Mouse (Mus musculus) kidney, adult 18-20 months (tissue): Measurements from ENCODE around the gene B4galnt1.

Source experiments
- DNase-seq: peaks from one replicate; pipeline ENCODE4 v3.0.0; 2021

Gene B4galnt1

GRCm38 (mm10) chr10:127164631-127165353 is at the start of gene B4galnt1:
Gene B4galnt1 (plus strand): TSS chr10:127165225.
- peak; percentile 76 for DNase-seq

- DNase-seq, result no peak
These were observed 46.6 kb upstream of the B4galnt1 start for GRCm38 (mm10) chr10:127118470-127118869.

GRCm38 (mm10) chr10:127119229-127119628 is 45.8 kb upstream of the B4galnt1 start:
- no peak for DNase-seq

- peak; percentile 9 for DNase-seq
These were observed 44.5 kb upstream of the B4galnt1 start for GRCm38 (mm10) chr10:127120301-127121065.

- peak; percentile 95 for DNase-seq
These were observed 44.0 kb upstream of the B4galnt1 start, which contains the start of gene Os9 for GRCm38 (mm10) chr10:127121066-127121477. Gene Os9 (minus strand): TSS chr10:127121131.

- DNase-seq, result no peak
These were observed 43.0 kb upstream of the B4galnt1 start for GRCm38 (mm10) chr10:127122018-127122417.

- peak; percentile 43 for DNase-seq
These were observed 42.1 kb upstream of the B4galnt1 start for GRCm38 (mm10) chr10:127122784-127123435.

GRCm38 (mm10) chr10:127123436-127123805 is 41.6 kb upstream of the B4galnt1 start:
- DNase-seq, result peak; percentile 82

- peak; percentile 45 for DNase-seq
These were observed 39.6 kb upstream of the B4galnt1 start for GRCm38 (mm10) chr10:127125210-127126001.

- no peak for DNase-seq
These were observed 38.4 kb upstream of the B4galnt1 start for GRCm38 (mm10) chr10:127126579-127126978.

- DNase-seq, result no peak
These were observed 37.2 kb upstream of the B4galnt1 start for GRCm38 (mm10) chr10:127127711-127128279.

- no peak for DNase-seq
These were observed 35.6 kb upstream of the B4galnt1 start for GRCm38 (mm10) chr10:127129431-127129830.

- DNase-seq, result no peak
These were observed 32.6 kb upstream of the B4galnt1 start for GRCm38 (mm10) chr10:127132469-127132868.

- DNase-seq, result peak; percentile 38
These were observed 30.5 kb upstream of the B4galnt1 start for GRCm38 (mm10) chr10:127134394-127135035.

- DNase-seq, result no peak
These were observed 29.7 kb upstream of the B4galnt1 start for GRCm38 (mm10) chr10:127135118-127135836.

- DNase-seq, result no peak
These were observed 28.5 kb upstream of the B4galnt1 start for GRCm38 (mm10) chr10:127136510-127136909.

- no peak for DNase-seq
These were observed 27.1 kb upstream of the B4galnt1 start for GRCm38 (mm10) chr10:127137896-127138295.

GRCm38 (mm10) chr10:127138328-127139141 is 26.5 kb upstream of the B4galnt1 start:
- no peak for DNase-seq

- DNase-seq, result no peak
These were observed 24.1 kb upstream of the B4galnt1 start for GRCm38 (mm10) chr10:127140971-127141370.

- no peak for DNase-seq
These were observed 23.5 kb upstream of the B4galnt1 start for GRCm38 (mm10) chr10:127141500-127141899.
